Mouse (Mus musculus): ENCODE results near the gene Olfr48.

DNA sequence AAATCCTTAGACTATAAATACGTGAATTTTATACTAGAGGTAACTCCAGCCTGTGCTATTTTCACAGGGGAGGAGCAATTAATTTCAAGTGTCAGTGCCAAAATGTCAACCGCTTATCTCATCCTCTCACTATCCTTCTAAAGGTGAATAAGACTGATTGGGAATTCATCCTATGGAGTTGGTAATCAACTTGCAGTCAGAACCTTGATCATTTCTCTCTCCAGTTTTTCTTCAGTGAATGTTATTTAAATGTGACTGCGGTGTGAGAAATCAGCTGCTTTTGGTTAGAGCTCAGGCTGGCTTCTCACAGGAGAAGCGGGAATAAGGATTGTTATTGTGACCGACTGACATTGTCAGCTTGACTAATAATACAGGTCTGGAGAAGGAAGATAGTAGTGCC is at the start of gene Olfr48:
- TF ChIP-seq MYOD1 (IDR thresholded peaks at IDR 0.05; ENCODE audit: control insufficient read depth in 1 of 3, insufficient read length in 2 of 3, low read depth in 2 of 3), result no peak
- TF ChIP-seq TCF12 (IDR thresholded peaks at IDR 0.05; ENCODE audit: insufficient read depth, poor library complexity, severe bottlenecking), result no peak
- TF ChIP-seq E2F4 (IDR thresholded peaks at IDR 0.05; ENCODE audit: insufficient read depth), result no peak
- no peak for TF ChIP-seq POLR2A (IDR thresholded peaks at IDR 0.05; ENCODE audit: insufficient read length, low read depth)
- TF ChIP-seq MAX (IDR thresholded peaks at IDR 0.05; ENCODE audit: low read depth), result no peak
- TF ChIP-seq USF1 (IDR thresholded peaks at IDR 0.05; ENCODE audit: low read depth), result no peak
- no peak for TF ChIP-seq CEBPB (IDR thresholded peaks at IDR 0.05; ENCODE audit: insufficient read depth, poor library complexity, severe bottlenecking)
